Mouse (Mus musculus) heart, adult 2 months (tissue): ENCODE measurements at regions not wholly inside any gene's neighbourhood (a gene's known extent, or its start where the extent isn't known, plus 50 kb on each side); places are given as distances from the start of the nearest gene placed in this dataset.

Source experiments
- DNase-seq, 2 experiments: peaks; one replicate each; pipeline ENCODE4 v3.0.0; 2021
- H3K27ac ChIP-seq: fragments of 200-600 bp; 2 replicates; pipeline ENCODE4 v1.8.1; 2022
- H3K27me3 ChIP-seq: fragments of 200-500 bp; 2 replicates; pipeline ENCODE4 v1.6.1; 2012; ENCODE audit warnings: mild to moderate bottlenecking, low read length, inconsistent platforms, mixed read lengths; ENCODE audit not compliant: control insufficient read depth, insufficient read depth
- H3K36me3 ChIP-seq: fragments of 200-500 bp; 2 replicates; pipeline ENCODE4 v1.6.1; 2012; ENCODE audit warnings: low read length, inconsistent platforms; ENCODE audit not compliant: control insufficient read depth, insufficient read depth
- H3K4me1 ChIP-seq: fragments of 200-500 bp; 2 replicates; pipeline ENCODE4 v1.6.1; 2011; ENCODE audit warnings: low read length; ENCODE audit not compliant: control insufficient read depth, insufficient read depth
- H3K4me3 ChIP-seq: fragments of 200-600 bp; 2 replicates; pipeline ENCODE4 v1.8.1; 2022
- H3K79me2 ChIP-seq: fragments of 200-500 bp; replicated peaks from 2 replicates; pipeline ENCODE4 v1.6.1; 2012; ENCODE audit warnings: mild to moderate bottlenecking, inconsistent platforms, low read length, moderate library complexity, mixed read lengths; ENCODE audit not compliant: control insufficient read depth, insufficient read depth
- H3K9ac ChIP-seq: fragments of 200-500 bp; 2 replicates; pipeline ENCODE4 v1.6.1; 2012; ENCODE audit warnings: low read depth, mild to moderate bottlenecking, control low read depth, inconsistent platforms, low read length, mixed read lengths
- CTCF ChIP-seq: fragments of 200-600 bp; IDR thresholded peaks from 2 replicates; pipeline ENCODE4 v1.8.1; 2022; ENCODE audit warnings: antibody characterized with exemption, mild to moderate bottlenecking, moderate library complexity
- EP300 ChIP-seq: fragments of 200-500 bp; IDR thresholded peaks from 2 replicates; pipeline ENCODE4 v1.6.1; 2011; ENCODE audit warnings: low read depth, low read length, control low read depth; ENCODE audit not compliant: insufficient read depth
- POLR2A ChIP-seq: fragments of 200-500 bp; IDR thresholded peaks from 2 replicates; pipeline ENCODE4 v1.6.1; 2011; ENCODE audit warnings: mild to moderate bottlenecking, low read depth, low read length, control low read depth; ENCODE audit not compliant: insufficient read depth
- WGBS: fragments of 180-500 bp; shearing (Covaris S2); methylation state at CpG from one replicate; pipeline ENCODE4 v1.1.7; 2018; 5-methylcytosine and 5-hydroxymethylcytosine counted together
- intact Hi-C: fragments of 180-260 bp; cut with DNase I; formaldehyde crosslinking; loops from one replicate; pipeline ENCODE4 v1.15.1; 2025

- WGBS, result 79% methylated on average over 3 of the region's 3 CpGs
- TF ChIP-seq POLR2A (no peak), EP300 (no peak), CTCF (no peak)
- intact Hi-C loops, result no loop called here
Observed at GRCm38 (mm10) chr11:8061989-8062388, 602.3 kb downstream of the Tns3 start.

DNA sequence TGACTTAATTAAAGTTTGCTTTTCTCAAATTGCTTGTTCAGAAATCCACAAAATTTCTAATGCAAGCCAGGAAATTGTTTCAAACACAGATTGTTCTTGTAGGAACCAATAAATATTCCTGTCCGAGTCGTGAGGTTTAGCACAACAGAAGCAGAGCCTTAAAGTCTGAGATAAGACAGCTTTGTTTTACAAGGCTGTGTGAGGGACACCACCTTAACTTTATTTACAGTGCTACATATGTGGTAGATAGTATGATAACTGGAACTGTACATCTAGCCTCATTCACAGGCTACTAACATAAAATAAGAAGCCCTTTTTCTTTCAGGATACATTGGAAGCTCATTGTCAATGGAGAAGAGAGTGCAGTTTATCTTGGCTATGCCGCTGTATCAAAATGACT is 602.8 kb downstream of the Tns3 start:
- TF ChIP-seq POLR2A (no peak), EP300 (no peak), CTCF (no peak)
- H3K4me3 ChIP-seq, result no peak overlapping the region
- no peak for DNase-seq
- H3K27me3 ChIP-seq, result no peaks in the 10 kb centered on the region
- no peaks in the 10 kb centered on the region for H3K36me3 ChIP-seq
- H3K79me2 ChIP-seq, result no peaks in the 10 kb centered on the region
- no peak overlapping the region for H3K27ac ChIP-seq
- H3K9ac ChIP-seq, result no peak overlapping the region
- H3K4me1 ChIP-seq, result no peaks in the 10 kb centered on the region
- intact Hi-C loops, result no loop called here
- WGBS, result 67% methylated on average over 3 of the region's 3 CpGs

More at GRCm38 (mm10) chr11:8061989-8062388, 602.3 kb downstream of the Tns3 start:
- no peak overlapping the region for H3K27ac ChIP-seq
- H3K4me1 ChIP-seq, result no peaks in the 10 kb centered on the region
- H3K36me3 ChIP-seq, result no peaks in the 10 kb centered on the region
- no peak overlapping the region for H3K4me3 ChIP-seq
- H3K9ac ChIP-seq, result no peak overlapping the region
- H3K79me2 ChIP-seq, result no peaks in the 10 kb centered on the region
- DNase-seq, result no peak
- H3K27me3 ChIP-seq, result no peaks in the 10 kb centered on the region

DNA sequence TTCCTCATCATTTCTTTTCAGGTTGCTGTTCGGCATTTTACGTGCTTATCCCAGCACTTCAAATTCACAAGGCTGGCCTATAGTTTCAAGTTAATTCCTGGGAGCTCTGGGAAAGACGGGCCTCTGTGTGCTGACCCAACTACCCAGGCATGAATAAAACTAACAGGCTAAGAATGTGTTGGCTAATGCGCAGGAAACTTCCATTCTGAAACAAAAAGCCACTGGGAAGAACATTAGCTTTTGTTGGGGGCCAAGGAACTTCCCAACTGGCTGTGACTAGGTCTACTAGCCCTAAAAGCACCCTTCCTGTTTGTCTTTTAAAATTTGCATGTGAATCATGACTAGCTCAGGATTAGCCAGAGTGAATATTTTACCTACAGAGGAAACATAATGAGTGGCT is 612.8 kb downstream of the Tns3 start:
- Histone ChIP-seq H3K27me3 (no peaks in the 10 kb centered on the region), H3K4me1 (no peaks in the 10 kb centered on the region), H3K27ac (no peak overlapping the region), H3K4me3 (no peak overlapping the region), H3K79me2 (no peaks in the 10 kb centered on the region), H3K9ac (no peak overlapping the region), H3K36me3 (no peaks in the 10 kb centered on the region)
- no peak for DNase-seq
- TF ChIP-seq CTCF, result no peak
- no peak for TF ChIP-seq EP300
- no peak for TF ChIP-seq POLR2A
- intact Hi-C loops, result no loop called here
- 33% methylated on average over 4 of the region's 4 CpGs for WGBS

- Histone ChIP-seq H3K36me3 (no peaks in the 10 kb centered on the region), H3K27ac (no peak overlapping the region), H3K4me3 (no peak overlapping the region), H3K4me1 (no peaks in the 10 kb centered on the region), H3K79me2 (no peaks in the 10 kb centered on the region), H3K9ac (no peak overlapping the region), H3K27me3 (no peaks in the 10 kb centered on the region)
- no peak for TF ChIP-seq POLR2A
- TF ChIP-seq CTCF, result no peak
- TF ChIP-seq EP300, result no peak
- intact Hi-C loops, result no loop called here
- no peak for DNase-seq
- 28% methylated on average over 3 of the region's 3 CpGs for WGBS
Observed at GRCm38 (mm10) chr11:8045086-8045485, 619.2 kb downstream of the Tns3 start.

GRCm38 (mm10) chr11:8030119-8030518 is 634.2 kb downstream of the Tns3 start:
- Histone ChIP-seq H3K79me2 (no peaks in the 10 kb centered on the region), H3K27ac (no peak overlapping the region), H3K9ac (no peak overlapping the region), H3K4me3 (no peak overlapping the region), H3K27me3 (no peaks in the 10 kb centered on the region), H3K36me3 (no peaks in the 10 kb centered on the region), H3K4me1 (no peaks in the 10 kb centered on the region)
- 42% methylated on average over 2 of the region's 2 CpGs for WGBS
- intact Hi-C loops, result no loop called here
- DNase-seq, result no peak
- no peak for TF ChIP-seq EP300
- no peak for TF ChIP-seq POLR2A
- no peak for TF ChIP-seq CTCF

DNA sequence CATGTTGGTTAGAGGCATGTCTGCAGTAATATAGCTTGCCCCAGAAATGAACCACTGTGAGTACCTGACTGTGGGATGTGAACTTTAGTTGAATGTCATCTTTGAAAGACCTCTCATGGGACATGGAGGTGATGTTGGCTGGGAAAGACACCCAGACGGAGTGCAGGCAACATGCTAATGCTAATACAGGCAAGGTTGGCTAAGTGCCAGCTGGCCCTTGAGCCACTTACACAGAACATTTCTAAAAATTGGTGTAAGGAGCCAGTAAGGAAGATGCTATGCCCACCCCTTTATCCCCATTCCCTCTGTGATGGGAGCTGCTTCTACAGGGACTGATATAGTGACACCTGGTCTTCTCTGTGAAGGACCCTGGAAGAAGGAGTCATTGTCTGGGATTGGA is 656.5 kb downstream of the Tns3 start:
- Histone ChIP-seq H3K79me2 (no peaks in the 10 kb centered on the region), H3K4me3 (no peak overlapping the region), H3K9ac (no peak overlapping the region), H3K4me1 (no peaks in the 10 kb centered on the region), H3K27ac (no peak overlapping the region), H3K27me3 (no peaks in the 10 kb centered on the region), H3K36me3 (no peaks in the 10 kb centered on the region)
- TF ChIP-seq POLR2A (no peak), EP300 (no peak), CTCF (no peak)
- DNase-seq, result no peak
- intact Hi-C loops, result no loop called here
- WGBS, result 52% methylated on average over 1 of the region's 1 CpGs

- H3K4me1 ChIP-seq, result no peaks in the 10 kb centered on the region
- no peaks in the 10 kb centered on the region for H3K27me3 ChIP-seq
- no peak for DNase-seq
- H3K79me2 ChIP-seq, result no peaks in the 10 kb centered on the region
- H3K4me3 ChIP-seq, result no peak overlapping the region
- no peaks in the 10 kb centered on the region for H3K36me3 ChIP-seq
- no peak for TF ChIP-seq EP300
- no peak for TF ChIP-seq CTCF
- no peak for TF ChIP-seq POLR2A
- no peak overlapping the region for H3K9ac ChIP-seq
- intact Hi-C loops, result no loop called here
- H3K27ac ChIP-seq, result no peak overlapping the region
Observed at GRCm38 (mm10) chr11:7981031-7981430, 683.3 kb downstream of the Tns3 start.
